Mouse (Mus musculus): Measurements from ENCODE around the gene Efhc1.

Efhc1 gene

GRCm38 (mm10) chr1:21006775-21007174 is 55.3 kb downstream of the Efhc1 start:
- DNase-seq (ENCODE audit: extremely low read depth, low read depth, low spot score) = no peak

- DNase-seq (ENCODE audit: extremely low read depth, low read depth, low spot score) = no peak
These were observed 56.7 kb downstream of the Efhc1 start for GRCm38 (mm10) chr1:21007941-21008701.

- no peak for DNase-seq (ENCODE audit: extremely low read depth, low read depth, low spot score)
These were observed 57.5 kb downstream of the Efhc1 start for GRCm38 (mm10) chr1:21008891-21009290.

- DNase-seq (ENCODE audit: extremely low read depth, low read depth, low spot score) = no peak
These were observed 58.9 kb downstream of the Efhc1 start for GRCm38 (mm10) chr1:21010282-21010800.

- no peak for DNase-seq (ENCODE audit: extremely low read depth, low read depth, low spot score)
These were observed 63.0 kb downstream of the Efhc1 start for GRCm38 (mm10) chr1:21014463-21014862.

GRCm38 (mm10) chr1:21023101-21023500 is 71.7 kb downstream of the Efhc1 start:
- DNase-seq (ENCODE audit: extremely low read depth, low read depth, low spot score) = no peak

- DNase-seq (ENCODE audit: extremely low read depth, low read depth, low spot score) = no peak
These were observed 73.8 kb downstream of the Efhc1 start for GRCm38 (mm10) chr1:21025203-21025602.

- no peak for DNase-seq (ENCODE audit: extremely low read depth, low read depth, low spot score)
These were observed 75.1 kb downstream of the Efhc1 start for GRCm38 (mm10) chr1:21026534-21026933.

- no peak for DNase-seq (ENCODE audit: extremely low read depth, low read depth, low spot score)
These were observed 77.6 kb downstream of the Efhc1 start for GRCm38 (mm10) chr1:21029000-21029399.

- DNase-seq (ENCODE audit: extremely low read depth, low read depth, low spot score) = no peak
These were observed 80.2 kb downstream of the Efhc1 start for GRCm38 (mm10) chr1:21031650-21032049.

- no peak for DNase-seq (ENCODE audit: extremely low read depth, low read depth, low spot score)
These were observed 81.8 kb downstream of the Efhc1 start for GRCm38 (mm10) chr1:21033065-21033791.

GRCm38 (mm10) chr1:21033792-21034119 is 82.3 kb downstream of the Efhc1 start:
- no peak for DNase-seq (ENCODE audit: extremely low read depth, low read depth, low spot score)

GRCm38 (mm10) chr1:21035878-21036277 is 84.5 kb downstream of the Efhc1 start:
- DNase-seq (ENCODE audit: extremely low read depth, low read depth, low spot score) = no peak

- no peak for DNase-seq (ENCODE audit: extremely low read depth, low read depth, low spot score)
These were observed 86.6 kb downstream of the Efhc1 start for GRCm38 (mm10) chr1:21037881-21038601.

GRCm38 (mm10) chr1:21039564-21039963 is 88.1 kb downstream of the Efhc1 start:
- no peak for DNase-seq (ENCODE audit: extremely low read depth, low read depth, low spot score)

- no peak for DNase-seq (ENCODE audit: extremely low read depth, low read depth, low spot score)
These were observed 88.7 kb downstream of the Efhc1 start for GRCm38 (mm10) chr1:21040173-21040572.

Data from fat pad, adult 2 months (tissue).